Mouse (Mus musculus) forebrain, embryonic 16.5 days (tissue): ENCODE results near the gene Irx1. TPM values are rescaled to one million over a fixed set of nuclear protein-coding genes. Genes with fewer than 3 reads are reported as not detected.

Source experiments
- ATAC-seq: fragments of 200-750 bp; cut with Nextera tagmentation; 2 replicates; pipeline ENCODE4 v1.8.0; 2017; ENCODE audit warnings: mild to moderate bottlenecking, moderate library complexity
- H3K27ac ChIP-seq: fragments of 300-500 bp; sonication (generic); 2 replicates; pipeline ENCODE4 v1.5.1; 2014; ENCODE audit warnings: low read length, control low read depth
- H3K27me3 ChIP-seq: fragments of 300-500 bp; sonication (generic); replicated peaks from 2 replicates; pipeline ENCODE4 v1.6.1; 2014; ENCODE audit warnings: low read length; ENCODE audit not compliant: control insufficient read depth, insufficient read depth
- H3K36me3 ChIP-seq: fragments of 300-500 bp; sonication (generic); 2 replicates; pipeline ENCODE4 v1.6.1; 2014; ENCODE audit not compliant: control insufficient read depth, insufficient read depth
- H3K4me1 ChIP-seq: fragments of 300-500 bp; sonication (generic); replicated peaks from 2 replicates; pipeline ENCODE4 v1.6.1; 2014; ENCODE audit warnings: low read length; ENCODE audit not compliant: control insufficient read depth, insufficient read depth
- H3K4me2 ChIP-seq: fragments of 300-500 bp; sonication (generic); 2 replicates; pipeline ENCODE4 v1.6.1; 2014; ENCODE audit warnings: mild to moderate bottlenecking, low read length, control low read depth
- H3K4me3 ChIP-seq: fragments of 300-500 bp; sonication (generic); replicated peaks from 2 replicates; pipeline ENCODE4 v1.5.1; 2014; ENCODE audit warnings: mild to moderate bottlenecking, low read length, control low read depth
- H3K9ac ChIP-seq: fragments of 300-500 bp; sonication (generic); replicated peaks from 2 replicates; pipeline ENCODE4 v1.6.1; 2014; ENCODE audit warnings: low read depth, low read length, control low read depth
- H3K9me3 ChIP-seq: fragments of 300-500 bp; sonication (generic); 2 replicates; pipeline ENCODE4 v1.6.1; 2016; ENCODE audit warnings: low read length; ENCODE audit not compliant: control insufficient read depth
- WGBS: fragments of 180-500 bp; shearing (Covaris S2); extraction: QIAGEN DNeasy Blood & Tissue Kit; methylation state at CpG from one replicate; pipeline ENCODE4 v1.1.7; 2014; 5-methylcytosine and 5-hydroxymethylcytosine counted together
- polyA plus RNA-seq: library from polyadenylated mRNA; unstranded; fragments of >200 nt; fragmentation: Nextera tagmentation; extraction: Ambion mirVana; gene quantifications from 2 replicates; pipeline ENCODE4 v1.2.1, GENCODE M21; 2015

Gene Irx1
- polyA plus RNA-seq, 1 experiment from 2014 or later = 0.68 TPM

GRCm38 (mm10) chr13:71961891-71962660 lies 1.4 kb downstream of the Irx1 start:
- H3K9me3 ChIP-seq = no peaks in the 10 kb centered on the region
- WGBS = 2% methylated on average over 25 of the region's 25 CpGs
- ATAC-seq = no peak
- no peak overlapping the region for H3K27ac ChIP-seq
- H3K36me3 ChIP-seq = no peaks in the 10 kb centered on the region
- H3K4me2 ChIP-seq = no peak overlapping the region
- H3K27me3 ChIP-seq = peaks cover 73% of the 10 kb centered on the region
- peak overlapping the region; percentile 39; the same call in 1 of the 2 replicates for H3K4me3 ChIP-seq
- no peak overlapping the region for H3K9ac ChIP-seq
- peaks cover 18% of the 10 kb centered on the region for H3K4me1 ChIP-seq

- H3K27me3 ChIP-seq = peaks cover 73% of the 10 kb centered on the region
- peaks cover 18% of the 10 kb centered on the region for H3K4me1 ChIP-seq
- WGBS = 4% methylated on average over 9 of the region's 9 CpGs
- no peak overlapping the region for H3K4me2 ChIP-seq
- no peak overlapping the region for H3K27ac ChIP-seq
- no peaks in the 10 kb centered on the region for H3K9me3 ChIP-seq
- no peak overlapping the region for H3K4me3 ChIP-seq
- H3K9ac ChIP-seq = no peak overlapping the region
- H3K36me3 ChIP-seq = no peaks in the 10 kb centered on the region
- no peak for ATAC-seq
Observed at GRCm38 (mm10) chr13:71960846-71961735, 2.4 kb downstream of the Irx1 start.

DNA sequence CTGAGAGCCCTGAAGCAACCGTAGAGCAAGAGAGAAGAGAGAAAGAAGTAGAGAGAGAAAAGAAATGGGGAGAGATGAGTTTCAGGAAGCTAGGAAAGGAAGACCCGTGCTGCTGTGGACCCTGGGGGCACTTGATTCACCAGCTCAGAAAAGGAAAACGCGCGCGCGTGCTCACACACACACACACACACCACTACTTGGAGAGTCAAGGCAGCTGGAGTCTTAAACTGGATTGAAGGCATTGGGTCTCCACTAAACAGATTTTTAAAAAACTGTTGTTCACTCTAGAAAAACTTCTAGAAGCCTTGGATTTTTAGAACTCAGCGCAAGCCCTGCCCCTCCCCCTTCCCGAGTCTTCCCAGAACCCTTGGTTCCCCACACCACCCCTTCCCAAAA lies 3.2 kb downstream of the Irx1 start:
- Histone ChIP-seq H3K36me3 (no peaks in the 10 kb centered on the region), H3K27ac (no peak overlapping the region), H3K9me3 (no peaks in the 10 kb centered on the region), H3K4me2 (no peak overlapping the region), H3K27me3 (peaks cover 73% of the 10 kb centered on the region), H3K9ac (no peak overlapping the region), H3K4me3 (no peak overlapping the region), H3K4me1 (peaks cover 18% of the 10 kb centered on the region)
- under 1% methylated on average over 9 of the region's 9 CpGs for WGBS
- no peak for ATAC-seq

DNA sequence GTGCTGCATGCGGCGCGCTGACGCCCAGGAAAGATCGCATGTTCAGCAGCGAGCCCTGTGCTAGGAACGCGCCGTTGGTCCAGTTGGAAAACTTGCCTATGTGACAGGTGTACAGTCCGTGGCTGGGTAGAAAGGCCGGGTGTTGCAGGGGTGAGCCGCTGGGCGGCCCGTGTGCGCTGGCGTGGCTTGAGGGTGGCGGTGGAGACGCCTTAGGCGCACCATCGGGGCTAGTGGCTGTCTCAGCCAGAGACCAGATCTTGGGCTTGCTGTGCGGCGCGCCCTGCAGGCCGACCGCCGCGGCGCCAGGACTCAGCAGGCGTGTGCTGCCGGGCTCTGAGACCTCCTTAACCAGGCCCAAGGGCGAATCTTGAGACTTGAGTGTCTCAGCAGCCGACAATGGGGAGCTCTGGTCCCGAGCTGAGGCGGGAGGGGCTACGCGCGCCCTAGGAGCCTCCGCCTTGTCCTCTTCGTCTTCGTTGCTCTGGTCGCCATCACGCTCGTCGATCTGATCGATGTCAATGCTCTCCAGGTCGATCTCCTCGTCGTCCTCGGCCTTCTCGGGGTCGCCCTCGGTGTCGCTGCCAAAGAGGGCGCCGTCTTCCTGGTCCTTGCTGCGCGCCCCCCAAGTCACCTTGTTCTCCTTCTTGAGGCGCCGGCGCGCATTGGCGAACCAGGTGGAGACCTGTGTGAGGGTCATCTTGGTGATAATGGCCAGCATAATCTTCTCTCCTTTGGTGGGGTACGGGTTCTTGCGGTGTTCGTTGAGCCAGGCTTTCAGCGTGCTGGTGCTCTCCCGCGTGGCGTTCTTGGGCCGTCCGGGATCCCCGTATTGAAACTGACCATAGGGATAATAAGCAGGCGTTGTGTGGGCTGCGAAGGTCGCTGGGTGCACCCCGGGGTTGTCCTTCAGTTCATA lies 3.9 kb downstream of the Irx1 start:
- Histone ChIP-seq H3K4me1 (peaks cover 18% of the 10 kb centered on the region), H3K27ac (no peak overlapping the region), H3K36me3 (no peaks in the 10 kb centered on the region), H3K4me3 (no peak overlapping the region), H3K4me2 (no peak overlapping the region), H3K9me3 (no peaks in the 10 kb centered on the region), H3K27me3 (peaks cover 73% of the 10 kb centered on the region), H3K9ac (no peak overlapping the region)
- peak; percentile 32; the same call in 1 of the 2 replicates for ATAC-seq
- under 1% methylated on average over 76 of the region's 76 CpGs for WGBS

DNA sequence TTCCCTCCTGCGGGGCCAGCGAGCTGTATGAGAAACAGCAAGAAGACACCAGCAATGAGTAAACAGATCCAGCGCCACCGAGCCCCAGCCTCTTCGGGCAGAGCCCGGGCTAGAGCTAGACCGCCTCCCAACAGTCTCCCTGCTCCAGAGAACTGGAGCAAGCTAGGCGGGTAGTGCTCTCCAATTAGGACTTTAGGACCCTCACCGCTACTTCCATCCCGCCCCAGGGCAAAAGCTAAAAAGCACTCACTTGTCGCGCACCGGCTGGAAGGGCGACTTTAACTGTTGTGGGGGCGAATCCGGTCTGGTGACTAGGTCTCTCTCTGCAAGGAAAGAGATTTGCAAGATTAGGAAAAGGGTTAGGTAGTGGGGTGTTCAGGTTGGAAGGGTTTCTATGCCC lies 4.9 kb downstream of the Irx1 start:
- WGBS = under 1% methylated on average over 16 of the region's 16 CpGs
- no peak overlapping the region for H3K9ac ChIP-seq
- no peak for ATAC-seq
- H3K36me3 ChIP-seq = no peaks in the 10 kb centered on the region
- no peak overlapping the region for H3K4me2 ChIP-seq
- peaks cover 15% of the 10 kb centered on the region for H3K4me1 ChIP-seq
- H3K27ac ChIP-seq = no peak overlapping the region
- H3K9me3 ChIP-seq = no peaks in the 10 kb centered on the region
- peaks cover 79% of the 10 kb centered on the region for H3K27me3 ChIP-seq
- H3K4me3 ChIP-seq = no peak overlapping the region

DNA sequence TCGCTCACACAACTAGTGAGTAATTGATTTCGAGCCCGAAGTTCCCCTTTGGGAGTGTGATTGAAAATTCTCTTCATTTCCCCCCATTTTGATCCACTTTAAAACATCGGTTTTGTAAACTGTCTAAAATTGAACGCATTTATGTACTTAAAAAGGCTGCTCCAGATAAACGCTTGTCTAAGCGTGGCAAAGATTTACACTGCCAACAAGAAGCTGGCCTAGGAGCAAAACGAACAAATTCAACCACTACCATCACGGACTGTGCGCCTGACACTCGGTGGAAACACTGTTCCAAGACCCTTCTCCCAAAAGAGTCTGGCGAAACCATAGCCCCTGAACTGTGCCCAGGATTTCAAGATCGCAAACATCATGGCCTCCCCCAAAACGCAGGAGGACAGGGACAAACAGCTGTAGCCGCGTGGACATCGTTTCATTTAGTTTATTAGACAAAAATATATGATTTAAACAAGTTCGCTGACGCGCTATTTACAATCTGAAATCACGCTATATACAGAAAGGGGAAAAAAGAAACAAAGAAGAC lies 5.6 kb downstream of the Irx1 start:
- no peaks in the 10 kb centered on the region for H3K36me3 ChIP-seq
- no peaks in the 10 kb centered on the region for H3K9me3 ChIP-seq
- no peak overlapping the region for H3K27ac ChIP-seq
- no peak overlapping the region for H3K4me3 ChIP-seq
- 3% methylated on average over 21 of the region's 21 CpGs for WGBS
- no peak overlapping the region for H3K9ac ChIP-seq
- no peak overlapping the region for H3K4me2 ChIP-seq
- H3K4me1 ChIP-seq = peaks cover 10% of the 10 kb centered on the region
- peaks cover 84% of the 10 kb centered on the region for H3K27me3 ChIP-seq
- no peak for ATAC-seq

DNA sequence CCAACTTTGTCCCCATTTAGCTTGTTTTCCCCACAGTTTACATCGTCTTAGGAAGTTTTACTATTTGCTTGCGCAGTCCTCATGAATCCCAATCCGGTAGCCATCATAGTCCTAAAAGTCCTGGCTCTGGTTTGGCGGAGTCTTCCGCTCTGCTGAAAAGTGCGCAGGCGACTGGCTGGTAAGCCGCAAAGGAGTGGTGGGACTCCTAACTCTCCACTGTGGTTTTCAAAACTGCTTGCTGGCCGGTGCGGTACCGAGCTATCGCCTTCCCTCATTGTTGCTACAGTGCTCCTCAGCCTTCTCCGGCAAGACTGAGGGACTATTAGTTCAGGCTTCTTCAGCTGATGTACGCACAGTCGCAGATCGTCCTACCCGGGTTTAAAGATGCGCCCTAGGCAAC lies 6.4 kb downstream of the Irx1 start:
- H3K4me1 ChIP-seq = peaks cover 14% of the 10 kb centered on the region; the same call in 1 of the 2 replicates
- no peaks in the 10 kb centered on the region for H3K36me3 ChIP-seq
- H3K4me3 ChIP-seq = no peak overlapping the region
- H3K27ac ChIP-seq = no peak overlapping the region
- ATAC-seq = no peak
- H3K27me3 ChIP-seq = peaks cover 77% of the 10 kb centered on the region
- no peaks in the 10 kb centered on the region for H3K9me3 ChIP-seq
- H3K9ac ChIP-seq = no peak overlapping the region
- no peak overlapping the region for H3K4me2 ChIP-seq
- WGBS = 3% methylated on average over 18 of the region's 18 CpGs

DNA sequence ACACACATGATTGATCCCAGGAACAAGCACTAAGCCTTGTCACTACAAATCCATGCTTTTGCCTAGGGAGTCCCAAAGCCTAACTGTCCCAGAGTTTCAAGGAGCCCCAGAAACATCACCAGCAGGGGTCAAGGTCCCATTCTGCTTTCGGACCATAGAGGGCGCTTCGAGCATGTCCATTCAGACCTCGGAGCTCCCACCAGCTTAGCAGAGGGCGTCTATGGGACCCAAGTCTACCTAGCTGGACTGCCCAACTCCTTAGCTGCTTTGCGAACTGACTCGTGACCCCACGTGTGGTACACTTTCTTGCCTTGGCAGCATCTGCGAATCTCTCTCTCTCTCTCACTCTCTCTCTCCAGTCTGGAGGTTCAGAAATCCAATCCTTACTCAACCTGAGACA lies 7.0 kb downstream of the Irx1 start:
- no peak for ATAC-seq
- WGBS = 0% methylated on average over 9 of the region's 9 CpGs
- Histone ChIP-seq H3K4me2 (no peak overlapping the region), H3K9ac (no peak overlapping the region), H3K27me3 (peaks cover 74% of the 10 kb centered on the region), H3K9me3 (no peaks in the 10 kb centered on the region), H3K4me1 (peaks cover 15% of the 10 kb centered on the region; the same call in 1 of the 2 replicates), H3K4me3 (no peak overlapping the region), H3K27ac (no peak overlapping the region), H3K36me3 (no peaks in the 10 kb centered on the region)
